Mouse (Mus musculus) ovary, postnatal 10 days (tissue): ENCODE measurements around the gene Adam17.
"Not testable (repeated sequence)": the region's sequence is repeated elsewhere in the genome, so short reads cannot be mapped to it uniquely, and the experiment has no call there.

Source experiments
- DNase-seq: peaks from one replicate; pipeline ENCODE4 v3.0.0; 2022; ENCODE audit warnings: low spot score

Gene Adam17

DNA sequence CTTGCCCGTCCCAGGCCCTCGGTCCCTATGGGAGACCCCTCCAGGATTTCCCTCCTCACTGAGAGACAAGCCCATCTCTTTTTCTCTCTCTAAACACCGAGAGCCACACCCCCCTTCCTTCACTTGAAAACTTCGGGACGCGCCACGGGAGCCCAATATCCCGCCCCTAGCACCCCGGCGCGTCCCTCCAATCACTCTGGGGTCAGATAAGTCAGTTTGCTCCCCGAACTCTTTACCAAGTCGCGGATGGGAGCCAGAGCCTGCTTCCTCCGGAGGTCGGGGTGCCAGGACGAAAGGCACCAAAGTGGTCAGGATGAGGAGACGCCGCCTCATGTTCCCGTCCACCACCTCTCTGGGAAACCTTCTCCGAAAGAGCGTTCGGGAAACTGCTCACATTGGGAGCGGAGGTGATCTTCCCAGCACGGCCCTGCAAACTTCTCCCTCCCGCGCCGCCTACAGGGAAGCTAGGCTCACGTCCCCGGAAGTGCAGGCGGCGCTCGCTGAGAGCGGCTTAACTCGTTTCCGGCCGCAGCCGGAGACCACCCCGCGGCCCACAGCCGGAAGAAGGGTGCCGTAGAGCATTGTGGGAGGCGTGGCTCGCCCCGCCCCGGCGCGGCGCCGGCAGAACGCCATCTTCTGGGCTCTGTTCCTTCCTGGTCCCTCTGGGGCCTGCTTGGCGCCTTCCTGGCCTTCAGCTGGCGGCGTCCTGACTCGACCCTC lies at the start of gene Adam17:
TSS of gene Adam17 (minus strand) at position 533 of the 720 bp plus-strand sequence.
- DNase-seq = peak; percentile 94

DNA sequence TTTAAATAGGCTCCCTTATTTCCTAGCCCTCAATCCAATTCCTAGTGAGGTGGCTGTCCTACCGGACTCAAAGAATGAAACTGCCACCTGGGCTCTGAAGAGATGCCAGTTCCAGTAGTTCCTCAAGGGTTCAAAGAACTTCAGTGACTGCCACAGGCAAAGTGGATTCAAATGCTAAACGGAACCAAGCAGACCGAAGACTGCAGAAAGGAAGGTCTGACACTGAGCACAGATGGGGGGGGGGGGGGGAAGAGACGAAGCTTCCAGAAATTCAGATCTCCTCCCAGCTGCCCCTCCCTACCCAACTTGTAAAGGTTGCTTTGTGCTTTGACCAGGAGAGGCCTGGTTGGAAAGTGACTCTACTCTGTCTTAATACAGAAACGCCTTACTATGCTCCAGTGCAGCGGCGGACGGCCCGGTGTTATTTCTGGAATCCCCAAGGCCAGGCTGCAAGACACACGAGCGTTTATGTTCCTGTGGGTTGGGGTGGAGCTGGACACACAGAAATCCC lies 45.2 kb upstream of the Adam17 start:
- no peak for DNase-seq

GRCm38 (mm10) chr12:21418083-21418482 lies 44.7 kb upstream of the Adam17 start:
- no peak for DNase-seq

DNA sequence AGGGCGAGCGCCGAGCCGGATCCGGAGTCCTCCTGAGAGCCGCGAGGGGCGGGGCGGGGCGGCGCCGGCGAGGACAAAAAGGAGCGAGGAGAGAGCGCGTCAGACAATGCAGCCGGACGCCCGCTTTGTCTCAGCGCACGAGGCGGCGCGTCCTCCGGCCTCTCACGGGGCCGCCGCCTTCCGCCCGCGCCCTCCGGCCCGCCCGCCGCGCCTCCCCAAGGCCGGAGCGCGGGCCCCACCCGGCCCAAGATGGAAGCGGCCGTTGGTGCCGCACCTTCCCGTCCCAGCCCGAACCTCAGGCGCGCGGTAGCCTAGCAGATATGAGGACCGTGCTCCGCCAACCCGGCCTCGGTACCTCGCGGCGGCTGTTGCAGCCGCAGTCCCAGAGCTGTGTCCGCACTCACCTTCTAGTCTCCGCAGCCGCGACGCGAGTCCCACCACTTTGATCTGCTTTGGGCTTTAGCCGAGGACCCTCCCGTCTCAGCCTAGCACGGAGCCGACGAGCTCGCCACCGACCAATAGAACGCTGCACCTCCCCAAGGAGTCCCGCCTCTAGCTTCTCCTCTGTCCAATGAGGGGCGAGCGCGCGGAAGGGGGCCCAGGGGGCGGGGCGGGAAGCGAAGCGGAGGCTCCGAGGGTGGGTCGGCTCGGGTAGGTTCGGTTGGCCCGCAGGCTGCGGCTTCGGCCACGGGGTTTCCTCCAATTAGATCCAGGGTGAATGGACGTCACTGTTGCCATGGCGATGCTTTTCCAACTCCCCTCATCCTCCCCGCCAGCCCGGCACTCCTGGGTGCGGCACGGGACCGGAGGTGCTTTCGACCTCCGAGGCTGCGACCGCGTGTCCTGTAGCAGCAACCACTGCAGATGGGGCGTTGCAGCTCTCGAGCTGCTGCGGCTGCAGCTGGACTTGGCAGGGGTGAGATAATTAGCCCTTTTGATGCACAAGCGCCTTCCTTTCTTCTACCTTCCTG lies 44.0 kb upstream of the Adam17 start, which contains the start of gene Ywhaq:
TSS of gene Ywhaq (minus strand) at position 538 of the 971 bp plus-strand sequence.
- peak; percentile 88 for DNase-seq

DNA sequence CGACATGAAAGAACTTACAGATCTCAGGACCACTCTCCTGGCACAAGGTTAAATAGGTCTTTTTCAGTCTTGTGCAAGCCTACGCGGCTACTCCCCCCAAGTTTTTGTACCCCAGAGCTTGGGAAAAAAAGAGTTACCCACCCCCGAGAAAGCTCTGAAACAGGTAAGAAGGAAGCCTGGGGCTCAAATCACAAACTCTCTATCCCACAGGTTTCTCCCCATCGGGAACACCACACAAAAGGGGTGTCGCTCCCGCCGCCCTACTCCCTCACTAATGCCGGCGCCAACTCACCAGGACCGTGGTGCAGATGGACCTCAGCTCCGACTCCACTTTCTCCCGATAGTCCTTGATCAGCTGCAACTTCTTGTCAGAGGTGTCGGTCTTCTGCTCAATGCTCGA lies 43.1 kb upstream of the Adam17 start:
- no peak for DNase-seq

DNA sequence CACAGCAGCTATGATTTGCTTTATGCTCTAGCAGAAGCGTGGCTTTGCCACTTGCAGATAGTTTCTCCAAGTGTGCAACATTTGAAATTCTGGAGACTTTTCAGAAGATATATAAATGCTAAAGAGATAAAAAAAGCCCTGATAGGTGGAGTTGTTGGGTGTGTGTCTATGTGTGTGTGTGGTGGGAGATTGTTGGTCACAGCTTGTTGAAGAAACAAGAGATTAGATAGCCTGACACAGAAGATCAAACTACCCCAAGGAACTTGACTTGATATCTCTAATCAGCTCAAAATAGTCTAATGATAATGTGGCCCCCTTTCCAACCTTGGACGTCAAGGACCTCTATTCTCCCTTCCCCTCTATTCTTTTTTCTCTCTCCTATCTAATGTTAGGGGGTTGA lies 37.2 kb upstream of the Adam17 start:
- no peak for DNase-seq

GRCm38 (mm10) chr12:21409651-21410050 lies 36.2 kb upstream of the Adam17 start:
- no peak for DNase-seq

GRCm38 (mm10) chr12:21408789-21409367 lies 35.4 kb upstream of the Adam17 start:
- DNase-seq = no peak

DNA sequence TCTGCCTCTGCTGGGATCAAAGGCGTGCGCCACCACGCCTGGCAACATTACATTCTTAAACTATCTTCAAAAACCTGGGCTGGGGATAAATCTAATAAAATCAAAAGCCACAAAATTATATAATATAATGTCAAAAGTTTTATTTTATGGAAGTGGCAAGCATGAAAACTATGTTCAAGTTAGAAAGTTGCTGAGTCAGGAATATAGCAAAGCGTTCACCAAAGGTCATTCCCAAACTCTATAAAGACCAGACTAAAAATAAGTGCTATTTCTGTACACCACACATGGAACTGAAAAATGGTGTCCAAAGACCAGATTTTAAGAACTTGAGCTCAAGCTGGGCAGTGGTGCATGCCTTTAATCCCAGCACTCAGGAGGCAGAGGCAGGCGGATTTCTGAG lies 29.3 kb upstream of the Adam17 start:
- DNase-seq = no peak

DNA sequence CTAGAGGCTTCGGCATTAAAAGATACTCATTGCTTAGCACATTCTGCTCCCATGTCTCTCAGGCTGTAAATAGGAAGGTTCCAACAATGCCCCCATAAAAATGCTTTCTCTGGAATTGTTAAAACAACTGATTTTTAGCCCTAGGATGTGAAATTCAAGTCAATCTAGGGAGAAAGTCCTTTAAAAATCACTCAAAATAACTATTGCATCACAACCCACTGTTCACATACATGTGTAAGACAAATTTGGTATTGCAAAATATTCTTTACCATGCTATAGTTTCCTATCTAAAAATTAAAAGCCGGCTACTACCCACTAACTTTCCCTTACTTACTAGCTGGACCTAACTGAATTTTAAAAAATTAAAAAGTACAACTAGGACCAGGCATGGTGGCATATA lies 12.8 kb upstream of the Adam17 start:
- no peak for DNase-seq

- not testable (repeated sequence) for DNase-seq
Measured at GRCm38 (mm10) chr12:21378765-21379346, 5.4 kb upstream of the Adam17 start.

GRCm38 (mm10) chr12:21375376-21376157 lies 2.1 kb upstream of the Adam17 start:
- DNase-seq = no peak

DNA sequence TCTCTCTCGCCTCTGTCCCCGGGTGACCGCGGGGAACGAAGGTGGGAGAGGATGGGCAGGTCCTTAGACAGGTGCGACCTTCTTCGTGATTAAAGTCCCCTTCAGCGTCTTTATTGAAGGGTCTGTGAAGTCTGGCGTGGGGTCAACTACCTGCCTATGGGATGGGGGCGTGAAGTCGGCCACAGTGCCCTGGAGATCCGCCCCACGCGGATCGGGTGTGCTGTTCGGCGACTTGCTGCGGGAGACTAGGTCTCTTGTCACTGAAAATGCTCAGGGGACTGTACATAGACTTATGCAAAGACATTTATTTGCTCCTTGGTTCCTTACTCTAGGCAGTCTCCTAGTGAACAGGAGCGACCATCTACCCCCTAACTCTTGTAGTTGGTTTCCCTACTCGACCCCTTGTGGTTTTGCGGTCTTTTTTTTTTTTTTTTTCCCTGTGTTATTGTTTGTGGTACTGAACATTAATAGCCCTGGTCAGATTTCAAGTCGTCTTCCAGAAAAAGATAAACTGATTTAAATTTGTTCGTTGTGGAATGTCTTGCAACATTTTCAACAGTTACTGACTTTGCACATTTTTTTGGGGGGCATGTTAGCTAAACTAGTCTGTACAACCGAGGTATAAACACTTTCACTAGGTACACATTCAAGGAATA lies 516 bp upstream of the Adam17 start:
- DNase-seq = no peak

- DNase-seq = no peak
Measured at GRCm38 (mm10) chr12:21370035-21370611, 3.3 kb downstream of the Adam17 start.

DNA sequence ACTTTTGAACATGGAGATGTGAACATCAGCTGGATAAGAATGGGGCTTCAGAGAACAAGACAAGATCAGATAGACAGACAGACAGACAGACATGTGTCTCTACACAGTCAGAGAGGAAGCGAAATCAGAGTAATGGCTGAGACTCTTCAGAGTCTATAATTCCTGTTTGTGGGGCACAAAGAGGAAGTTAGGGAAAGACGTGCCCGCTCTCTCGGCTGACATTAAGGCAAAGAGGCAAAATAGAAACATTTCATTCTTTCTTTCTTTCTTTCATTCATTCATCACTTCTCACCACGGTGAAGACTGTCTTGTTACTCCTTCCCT lies 4.4 kb downstream of the Adam17 start:
- DNase-seq = no peak

DNA sequence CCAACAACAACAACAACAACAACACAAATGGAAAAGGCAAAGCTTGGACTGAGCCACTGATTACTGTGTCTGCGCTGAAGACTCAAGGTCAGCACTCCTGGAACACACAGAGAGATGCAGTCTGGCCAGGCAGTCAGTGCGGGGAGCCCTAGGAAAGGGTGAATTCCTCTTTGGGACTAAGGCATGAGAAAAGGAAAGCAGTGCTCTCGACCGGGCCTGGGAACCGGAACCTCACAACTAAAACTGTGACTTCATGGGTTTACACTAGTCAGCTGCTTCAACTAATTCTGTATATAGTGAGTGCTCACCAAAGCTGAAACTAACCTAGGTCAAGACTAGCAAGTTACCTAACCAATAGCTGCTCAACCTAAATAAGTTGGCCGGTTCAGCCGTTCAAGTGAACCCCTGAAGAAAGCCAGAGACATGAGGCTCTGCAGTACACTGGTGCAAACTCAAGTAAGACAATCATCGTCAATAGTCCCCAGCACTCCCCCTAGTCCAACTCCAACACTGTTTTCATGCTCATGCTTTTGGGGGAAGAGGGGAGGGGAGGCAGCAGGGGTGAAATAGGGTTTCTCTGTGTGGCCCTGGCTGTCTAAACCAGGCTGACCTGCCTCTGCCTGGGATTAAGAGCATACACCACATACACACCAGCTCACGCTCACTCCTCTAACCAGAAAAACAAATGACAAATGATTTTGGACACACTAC lies 4.9 kb downstream of the Adam17 start:
- DNase-seq = no peak

GRCm38 (mm10) chr12:21364624-21365435 lies 8.6 kb downstream of the Adam17 start:
- DNase-seq = no peak

GRCm38 (mm10) chr12:21363195-21363594 lies 10.2 kb downstream of the Adam17 start:
- DNase-seq = no peak

DNA sequence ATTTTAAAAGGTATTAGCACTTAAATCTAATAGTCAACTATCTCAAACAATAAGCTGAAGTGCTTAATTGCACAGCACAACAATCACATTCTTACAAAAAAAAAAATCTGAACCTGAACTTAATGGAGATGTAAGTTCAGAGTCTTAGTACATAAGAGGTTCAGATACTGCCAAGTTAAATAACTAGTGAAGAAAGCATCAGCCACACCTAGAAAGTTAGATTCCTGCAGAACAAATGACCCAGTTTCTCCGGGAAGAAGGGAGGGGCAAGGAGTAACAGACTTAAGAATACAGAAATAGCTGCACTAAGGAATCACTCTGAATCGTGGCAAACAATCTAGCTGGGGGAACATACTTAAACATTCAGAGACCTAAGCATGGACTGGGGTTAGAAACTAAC lies 10.7 kb downstream of the Adam17 start:
- DNase-seq = no peak
